Comparison of ENCODE assay signal across 8 mouse cellular contexts in the genomic region with DNA sequence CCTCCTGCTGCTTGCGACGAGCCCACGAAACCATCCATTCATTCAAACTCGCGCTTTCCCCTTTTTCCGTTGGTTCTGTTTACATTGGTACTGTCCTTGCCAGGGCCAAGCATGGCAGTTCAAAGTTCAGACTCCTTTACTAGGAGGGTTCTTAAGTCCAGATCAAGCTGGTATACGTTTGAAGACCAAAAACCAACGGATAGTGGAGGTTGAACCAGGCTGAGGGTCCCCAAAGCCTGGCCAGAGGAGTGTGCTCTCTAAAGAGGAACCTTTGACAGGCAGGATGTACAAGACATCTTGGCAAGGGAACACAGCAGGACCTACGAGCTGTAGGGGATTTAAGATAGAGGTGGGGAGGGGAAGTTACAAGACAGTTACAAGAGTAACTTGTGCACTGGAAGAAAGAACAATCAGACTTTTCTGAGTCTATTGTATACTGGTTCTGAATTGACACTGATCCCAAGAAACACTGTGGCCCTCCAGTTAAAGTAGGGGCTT. TPM values are rescaled to one million over a fixed set of nuclear protein-coding genes. Genes with fewer than 3 reads are reported as not detected.
A peak's percentile ranks its signal among the peaks of the same experiment; 100 is the strongest.
DNase-seq lines count a peak whose midpoint lies in the region; ATAC-seq and TF ChIP-seq lines count a peak whose summit lies in the region.

No protein-coding gene starts in this region.

- peak overlapping the region; percentile 47 for H3K4me3 ChIP-seq in lung, adult 2 months (replicated peaks; ENCODE audit: extremely low read depth, low read depth, low read length)
- H3K4me3 ChIP-seq in embryonic fibroblast, embryonic 13.5 days (ENCODE audit: insufficient read depth, low read length): peak overlapping the region; percentile 77
- H3K4me3 ChIP-seq in limb, embryonic 14.5 days (replicated peaks; ENCODE audit: low read length): peak overlapping the region; percentile 52
- H3K4me3 ChIP-seq in small intestine, adult 2 months (ENCODE audit: low read depth, low read length): peak overlapping the region; percentile 75

- H3K9me3 ChIP-seq in limb, embryonic 14.5 days (ENCODE audit: control insufficient read depth, low read length): no peaks in the 10 kb centered on the region

- WGBS in lung, adult 2 months: 3% methylated on average over 9 of the region's 9 CpGs
- 4% methylated on average over 9 of the region's 9 CpGs for WGBS in limb, embryonic 14.5 days
- 2% methylated on average over 9 of the region's 9 CpGs for WGBS in small intestine, adult 2 months

- no peak overlapping the region for H3K27ac ChIP-seq in embryonic fibroblast, embryonic 13.5 days (ENCODE audit: insufficient read depth, low read length)
- 0 out of 2 replicates have a peak overlapping the region, but pooled peaks have one; percentile 48 for H3K27ac ChIP-seq in limb, embryonic 14.5 days (replicated peaks; ENCODE audit: low read depth, low read length)
- no peak overlapping the region for H3K27ac ChIP-seq in small intestine, adult 2 months (ENCODE audit: insufficient read depth, low read depth, low read length)

- DNase-seq in lung, adult 2 months: no peak
- DNase-seq in lung, postnatal 4 days: no peak
- no peak for DNase-seq in limb, embryonic 14.5 days (ENCODE audit: low spot score)
- DNase-seq in ovary, postnatal 10 days (ENCODE audit: low spot score): no peak
- no peak for DNase-seq in urinary bladder, adult 18-20 months (ENCODE audit: low spot score in 2 of 2)
- DNase-seq in ovary, postnatal 36 days (ENCODE audit: low spot score): no peak

- peak overlapping the region; percentile 67 for H3K4me2 ChIP-seq in limb, embryonic 14.5 days (replicated peaks; ENCODE audit: low read depth, low read length, severe bottlenecking)

- no peaks in the 10 kb centered on the region for H3K36me3 ChIP-seq in limb, embryonic 14.5 days (ENCODE audit: control insufficient read depth, insufficient read depth, low read length)
- no peaks in the 10 kb centered on the region for H3K36me3 ChIP-seq in small intestine, adult 2 months (ENCODE audit: control insufficient read depth, insufficient read depth, low read length)

- no peak for TF ChIP-seq POLR2A in lung, adult 2 months (IDR thresholded peaks at IDR 0.05; ENCODE audit: borderline replicate concordance, extremely low read depth, low read depth, low read length)
- no peak for TF ChIP-seq POLR2A in embryonic fibroblast, embryonic 13.5 days (IDR thresholded peaks at IDR 0.05; ENCODE audit: low read depth, low read length)
- TF ChIP-seq POLR2A in limb, embryonic 14.5 days (IDR thresholded peaks at IDR 0.05; ENCODE audit: borderline replicate concordance, extremely low read depth, insufficient read depth, insufficient read length): no peak
- no peak for TF ChIP-seq POLR2A in small intestine, adult 2 months (IDR thresholded peaks at IDR 0.05; ENCODE audit: low read depth, low read length)

- no peaks in the 10 kb centered on the region for H3K4me1 ChIP-seq in lung, adult 2 months (ENCODE audit: control insufficient read depth, insufficient read depth, low read length)
- peaks cover 9% of the 10 kb centered on the region; the same call in 1 of the 2 replicates for H3K4me1 ChIP-seq in embryonic fibroblast, embryonic 13.5 days (ENCODE audit: control insufficient read depth, insufficient read depth, low read length)
- peaks cover 36% of the 10 kb centered on the region for H3K4me1 ChIP-seq in limb, embryonic 14.5 days (ENCODE audit: control insufficient read depth, insufficient read depth, low read length)
- peaks cover 13% of the 10 kb centered on the region for H3K4me1 ChIP-seq in small intestine, adult 2 months (ENCODE audit: control insufficient read depth, insufficient read depth, insufficient read length, low read length)

- no peaks in the 10 kb centered on the region for H3K27me3 ChIP-seq in limb, embryonic 14.5 days (ENCODE audit: control insufficient read depth, insufficient read depth, low read length)
- H3K27me3 ChIP-seq in small intestine, adult 2 months (ENCODE audit: control insufficient read depth, insufficient read depth, low read length): no peaks in the 10 kb centered on the region; the same call in 1 of the 2 replicates

- H3K9ac ChIP-seq in limb, embryonic 14.5 days (ENCODE audit: low read depth, low read length, severe bottlenecking): peak overlapping the region; percentile 68

- no peak for ATAC-seq in limb, embryonic 14.5 days (ENCODE audit: low FRiP score, low read depth)

- peak; percentile 30; the same call in 1 of the 2 replicates for TF ChIP-seq CTCF in lung, adult 2 months (IDR thresholded peaks at IDR 0.05; ENCODE audit: insufficient read depth, low read length)
- peak; percentile 71; the same call in 1 of the 2 replicates for TF ChIP-seq CTCF in embryonic fibroblast, embryonic 13.5 days (IDR thresholded peaks at IDR 0.05; ENCODE audit: borderline replicate concordance, insufficient read depth, low read length)
- no peak for TF ChIP-seq CTCF in small intestine, adult 2 months (IDR thresholded peaks at IDR 0.05; ENCODE audit: extremely low read depth, insufficient read length, insufficient replicate concordance, low read depth, low read length)

RNA-seq across cellular contexts. Expression of gene Inava, which starts 0.6 kb away (rescaled TPM):
- 4.2 and 7.3 TPM in 2 replicates for polyA plus RNA-seq in lung, adult 2 months (2012; rRNA removed)
- 4.1 and 5.0 TPM in 2 replicates for polyA plus RNA-seq in embryonic fibroblast, embryonic 13.5 days (2011; ENCODE audit: insufficient read length, low read depth, missing spikeins)
- 17.3 and 27.6 TPM in 2 replicates for polyA plus RNA-seq in limb, embryonic 14.5 days (2012; rRNA removed)
- polyA plus RNA-seq in limb, embryonic 14.5 days (2014; fragmentation: Nextera tagmentation; extraction: Ambion mirVana): 16.0 and 19.0 TPM in 2 replicates
- 35.2 and 55.9 TPM in 2 replicates for polyA plus RNA-seq in small intestine, adult 2 months (2012; rRNA removed)

RNA-seq across cellular contexts. Expression of gene Mroh3, which starts 22.0 kb away (rescaled TPM):
- 0.14 TPM in 1 of 2 replicates, not detected in the other for polyA plus RNA-seq in lung, adult 2 months (2012; rRNA removed)
- polyA plus RNA-seq in embryonic fibroblast, embryonic 13.5 days (2011; ENCODE audit: insufficient read length, low read depth, missing spikeins): 0.45 and 1.2 TPM in 2 replicates
- 0.68 and 0.96 TPM in 2 replicates for polyA plus RNA-seq in limb, embryonic 14.5 days (2012; rRNA removed)
- polyA plus RNA-seq in limb, embryonic 14.5 days (2014; fragmentation: Nextera tagmentation; extraction: Ambion mirVana): 0.17 TPM in 1 of 2 replicates, not detected in the other
- 1.1 and 2.2 TPM in 2 replicates for polyA plus RNA-seq in small intestine, adult 2 months (2012; rRNA removed)

RNA-seq across cellular contexts. Expression of gene Gpr25, which starts 26.0 kb away (rescaled TPM):
- 0.14 and 0.45 TPM in 2 replicates for polyA plus RNA-seq in lung, adult 2 months (2012; rRNA removed)
- not detected in 2 replicates for polyA plus RNA-seq in embryonic fibroblast, embryonic 13.5 days (2011; ENCODE audit: insufficient read length, low read depth, missing spikeins)
- 0.68 and 0.88 TPM in 2 replicates for polyA plus RNA-seq in limb, embryonic 14.5 days (2012; rRNA removed)
- polyA plus RNA-seq in limb, embryonic 14.5 days (2014; fragmentation: Nextera tagmentation; extraction: Ambion mirVana): 0.21 TPM in 1 of 2 replicates, not detected in the other
- 0.36 and 0.55 TPM in 2 replicates for polyA plus RNA-seq in small intestine, adult 2 months (2012; rRNA removed)
